Mouse (Mus musculus) lung, embryonic 16.5 days (tissue): Measurements from ENCODE around the gene Marc1. TPM values are rescaled to one million over a fixed set of nuclear protein-coding genes. Genes with fewer than 3 reads are reported as not detected.

ENCODE experiments used
- ATAC-seq: fragments of 200-750 bp; cut with Nextera tagmentation; 2 replicates; pipeline ENCODE4 v1.8.0; 2017; ENCODE audit warnings: low read depth, mild to moderate bottlenecking, moderate library complexity
- H3K27ac ChIP-seq: fragments of 300-500 bp; sonication (generic); 2 replicates; pipeline ENCODE4 v1.5.1; 2014; ENCODE audit warnings: mild to moderate bottlenecking, control low read depth, low read length
- H3K27me3 ChIP-seq: fragments of 300-500 bp; sonication (generic); 2 replicates; pipeline ENCODE4 v1.6.1; 2014; ENCODE audit warnings: low read depth, low read length, mixed read lengths; ENCODE audit not compliant: control insufficient read depth, insufficient read depth
- H3K36me3 ChIP-seq: fragments of 300-500 bp; sonication (generic); 2 replicates; pipeline ENCODE4 v1.6.1; 2014; ENCODE audit warnings: low read length; ENCODE audit not compliant: control insufficient read depth, insufficient read depth
- H3K4me1 ChIP-seq: fragments of 300-500 bp; sonication (generic); replicated peaks from 2 replicates; pipeline ENCODE4 v1.6.1; 2014; ENCODE audit warnings: low read length, mixed read lengths; ENCODE audit not compliant: control insufficient read depth, insufficient read depth
- H3K4me2 ChIP-seq: fragments of 300-500 bp; sonication (generic); 2 replicates; pipeline ENCODE4 v1.6.1; 2014; ENCODE audit warnings: low read depth, low read length, control low read depth
- H3K4me3 ChIP-seq: fragments of 300-500 bp; sonication (generic); 2 replicates; pipeline ENCODE4 v1.5.1; 2014; ENCODE audit warnings: mild to moderate bottlenecking, low read length, control low read depth
- H3K9ac ChIP-seq: fragments of 300-500 bp; sonication (generic); 2 replicates; pipeline ENCODE4 v1.6.1; 2014; ENCODE audit warnings: low read length, control low read depth
- H3K9me3 ChIP-seq: fragments of 300-500 bp; sonication (generic); 2 replicates; pipeline ENCODE4 v1.6.1; 2016; ENCODE audit warnings: low read length; ENCODE audit not compliant: control insufficient read depth
- WGBS: fragments of 180-500 bp; shearing (Covaris S2); extraction: QIAGEN DNeasy Blood & Tissue Kit; methylation state at CpG from one replicate; pipeline ENCODE4 v1.1.7; 2014; 5-methylcytosine and 5-hydroxymethylcytosine counted together
- polyA plus RNA-seq: library from polyadenylated mRNA; unstranded; fragments of >200 nt; fragmentation: Nextera tagmentation; extraction: Ambion mirVana; gene quantifications from 2 replicates; pipeline ENCODE4 v1.2.1, GENCODE M21; 2015

Marc1 gene
- polyA plus RNA-seq, 1 experiment from 2014 or later: 0.15 TPM

GRCm38 (mm10) chr1:184829897-184830296, 18.8 kb upstream of the Marc1 start:
- no peaks in the 10 kb centered on the region for H3K27me3 ChIP-seq
- peaks cover 24% of the 10 kb centered on the region for H3K36me3 ChIP-seq
- ATAC-seq: 0 out of 2 replicates have a peak, but pooled peaks have one; percentile 9
- no peak overlapping the region for H3K4me2 ChIP-seq
- H3K27ac ChIP-seq: no peak overlapping the region
- H3K4me3 ChIP-seq: no peak overlapping the region
- no peaks in the 10 kb centered on the region for H3K4me1 ChIP-seq
- 82% methylated on average over 8 of the region's 8 CpGs for WGBS
- H3K9me3 ChIP-seq: no peaks in the 10 kb centered on the region
- H3K9ac ChIP-seq: no peak overlapping the region

DNA sequence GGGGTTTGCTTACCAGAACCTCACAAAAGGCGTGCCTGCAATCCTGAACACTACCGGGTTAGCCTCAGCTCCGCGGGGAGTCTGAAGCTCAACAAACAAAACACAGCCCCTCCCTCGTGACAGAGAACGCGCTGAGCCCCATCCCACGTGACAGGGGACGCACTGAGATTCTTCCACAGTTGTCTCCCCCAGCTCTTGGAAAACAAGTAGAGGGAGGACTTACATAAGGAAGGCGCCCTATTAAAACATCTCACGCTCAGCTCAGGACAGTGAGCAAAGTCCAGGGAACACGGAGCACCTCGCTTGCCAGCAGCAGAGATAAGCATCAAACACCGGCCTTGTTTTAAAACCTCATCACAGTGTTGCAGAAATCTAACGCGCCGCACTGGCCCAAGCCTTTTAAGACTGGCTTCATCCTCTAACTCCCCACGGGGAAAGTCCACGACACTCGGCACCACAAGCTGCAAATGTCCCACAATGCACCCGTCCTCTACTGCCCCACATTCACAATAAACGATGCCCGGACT, 16.1 kb upstream of the Marc1 start:
- H3K4me1 ChIP-seq: peaks cover 3% of the 10 kb centered on the region; the same call in 1 of the 2 replicates
- no peak overlapping the region for H3K9ac ChIP-seq
- H3K36me3 ChIP-seq: peaks cover 16% of the 10 kb centered on the region
- H3K27ac ChIP-seq: no peak overlapping the region
- WGBS: 26% methylated on average over 23 of the region's 23 CpGs
- no peak for ATAC-seq
- peak overlapping the region; percentile 21; the same call in 1 of the 2 replicates for H3K4me2 ChIP-seq
- no peaks in the 10 kb centered on the region for H3K27me3 ChIP-seq
- no peaks in the 10 kb centered on the region for H3K9me3 ChIP-seq
- no peak overlapping the region for H3K4me3 ChIP-seq

- peaks cover 3% of the 10 kb centered on the region; the same call in 1 of the 2 replicates for H3K4me1 ChIP-seq
- peak overlapping the region; percentile 26; the same call in 1 of the 2 replicates for H3K4me2 ChIP-seq
- H3K27ac ChIP-seq: no peak overlapping the region
- ATAC-seq: peak; percentile 66; the same call in 1 of the 2 replicates
- no peaks in the 10 kb centered on the region for H3K27me3 ChIP-seq
- H3K4me3 ChIP-seq: no peak overlapping the region
- H3K36me3 ChIP-seq: peaks cover 1% of the 10 kb centered on the region
- 20% methylated on average over 11 of the region's 11 CpGs for WGBS
- H3K9ac ChIP-seq: no peak overlapping the region
- no peaks in the 10 kb centered on the region for H3K9me3 ChIP-seq
Measured at GRCm38 (mm10) chr1:184825093-184825492, 14.0 kb upstream of the Marc1 start.

DNA sequence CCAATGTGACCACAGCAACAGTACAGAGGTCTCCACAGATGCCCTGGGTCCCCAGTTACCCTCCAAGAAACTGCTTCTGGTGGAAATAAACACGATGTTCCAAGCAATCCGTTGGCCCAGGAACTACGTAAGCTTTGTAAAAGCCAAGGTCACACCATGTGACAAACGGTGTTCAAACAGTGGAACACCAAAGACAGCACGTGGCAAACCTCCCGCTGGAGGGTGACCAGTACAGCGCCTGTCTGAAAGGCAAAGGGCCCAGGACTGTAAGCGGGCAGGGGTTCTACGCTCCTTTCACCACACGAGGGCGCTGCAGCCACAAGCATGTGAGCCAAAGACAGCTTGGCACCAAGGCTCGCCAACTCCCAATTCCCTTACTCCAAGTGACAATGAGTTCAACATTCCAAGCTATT, 13.3 kb upstream of the Marc1 start:
- H3K9ac ChIP-seq: no peak overlapping the region
- H3K27ac ChIP-seq: no peak overlapping the region
- no peaks in the 10 kb centered on the region for H3K9me3 ChIP-seq
- WGBS: 5% methylated on average over 12 of the region's 12 CpGs
- peaks cover 3% of the 10 kb centered on the region; the same call in 1 of the 2 replicates for H3K4me1 ChIP-seq
- no peak overlapping the region for H3K4me3 ChIP-seq
- peaks cover 3% of the 10 kb centered on the region; the same call in 1 of the 2 replicates for H3K36me3 ChIP-seq
- no peak overlapping the region for H3K4me2 ChIP-seq
- H3K27me3 ChIP-seq: no peaks in the 10 kb centered on the region
- peak; percentile 90 for ATAC-seq

DNA sequence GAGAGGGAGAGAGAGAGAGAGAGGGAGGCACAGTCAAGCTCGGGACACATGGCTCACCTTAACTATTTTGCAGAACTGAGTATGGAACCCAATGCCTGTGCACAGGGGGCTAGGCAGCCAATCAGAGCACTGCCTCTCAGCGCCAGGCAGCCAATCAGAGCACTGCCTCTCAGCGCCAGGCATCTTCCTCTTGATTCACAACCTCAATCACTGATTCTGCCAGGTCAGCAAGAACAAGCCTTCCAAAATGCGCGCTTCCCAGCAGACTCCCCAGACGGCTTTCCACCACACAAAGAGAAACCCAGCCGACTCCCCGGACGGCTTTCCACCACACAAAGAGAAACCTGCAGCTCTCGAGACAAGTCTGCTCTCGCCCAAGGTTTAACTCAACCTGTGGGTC, 11.6 kb upstream of the Marc1 start:
- ATAC-seq: no peak
- H3K4me2 ChIP-seq: no peak overlapping the region

DNA sequence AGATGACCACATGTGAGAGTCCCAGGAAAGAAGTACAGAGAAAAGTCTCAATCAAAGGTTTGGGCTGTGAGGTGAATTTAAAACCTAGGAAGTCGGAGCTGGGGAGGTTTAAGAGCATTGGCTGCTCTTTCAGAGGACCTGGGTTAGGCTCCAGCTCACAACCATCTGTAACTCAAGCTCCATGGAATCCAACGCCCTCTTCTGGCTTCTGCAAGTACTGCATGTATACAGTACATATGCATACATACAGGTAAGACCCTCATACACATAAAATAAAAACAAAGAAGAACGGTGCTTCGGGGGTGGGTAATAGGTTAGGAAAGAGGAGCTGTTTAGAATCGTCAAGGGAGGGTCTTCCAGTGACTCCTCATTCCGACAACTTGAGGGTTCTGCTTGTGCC, 6.7 kb upstream of the Marc1 start:
- Histone ChIP-seq H3K4me1 (no peaks in the 10 kb centered on the region), H3K9ac (no peak overlapping the region), H3K4me3 (no peak overlapping the region), H3K27ac (no peak overlapping the region), H3K4me2 (no peak overlapping the region), H3K9me3 (no peaks in the 10 kb centered on the region), H3K27me3 (no peaks in the 10 kb centered on the region), H3K36me3 (peaks cover 14% of the 10 kb centered on the region)
- WGBS: 81% methylated on average over 6 of the region's 6 CpGs
- no peak for ATAC-seq

More for the DNA sequence above, 11.6 kb upstream of the Marc1 start:
- no peaks in the 10 kb centered on the region for H3K9me3 ChIP-seq
- WGBS: 20% methylated on average over 11 of the region's 11 CpGs
- no peak overlapping the region; the same call in 1 of the 2 replicates for H3K9ac ChIP-seq
- no peak overlapping the region for H3K4me3 ChIP-seq
- no peak overlapping the region for H3K27ac ChIP-seq
- no peaks in the 10 kb centered on the region for H3K27me3 ChIP-seq
- peaks cover 10% of the 10 kb centered on the region; the same call in 1 of the 2 replicates for H3K36me3 ChIP-seq
- H3K4me1 ChIP-seq: peaks cover 3% of the 10 kb centered on the region; the same call in 1 of the 2 replicates

DNA sequence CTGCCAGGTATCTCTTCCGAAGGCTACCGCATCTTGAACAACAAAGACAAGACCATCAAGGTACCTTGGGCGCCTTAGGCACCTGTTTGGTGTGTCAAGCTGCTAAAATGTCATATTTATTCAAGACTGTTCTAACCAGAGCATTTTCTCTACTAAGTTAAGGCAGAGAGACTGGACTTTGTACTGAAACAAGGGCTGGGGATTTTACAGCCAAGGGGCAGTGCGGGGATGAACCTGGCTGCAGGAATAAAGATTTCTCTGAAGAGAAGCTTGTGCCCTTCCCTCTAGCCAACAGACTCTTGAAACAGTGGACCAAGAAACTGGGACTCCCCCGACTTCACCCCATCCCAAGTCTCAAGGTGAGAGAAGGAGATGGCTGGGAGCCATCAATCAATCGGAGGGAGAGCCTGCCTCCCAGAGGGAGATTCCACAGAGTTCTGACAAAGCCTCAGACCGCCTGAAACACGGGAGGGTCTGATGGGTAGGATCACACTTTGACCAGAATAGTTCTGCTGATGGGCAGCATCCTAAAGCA, 670 bp upstream of the Marc1 start:
- ATAC-seq: no peak
- Histone ChIP-seq H3K4me3 (no peak overlapping the region), H3K4me1 (peaks cover 8% of the 10 kb centered on the region), H3K9me3 (no peaks in the 10 kb centered on the region), H3K4me2 (no peak overlapping the region), H3K9ac (no peak overlapping the region), H3K27ac (no peak overlapping the region), H3K36me3 (no peaks in the 10 kb centered on the region; the same call in 1 of the 2 replicates), H3K27me3 (peaks cover 20% of the 10 kb centered on the region)
- 66% methylated on average over 8 of the region's 8 CpGs for WGBS

GRCm38 (mm10) chr1:184809578-184810001, 1.5 kb downstream of the Marc1 start:
- H3K4me2 ChIP-seq: no peak overlapping the region
- no peak overlapping the region for H3K9ac ChIP-seq
- no peaks in the 10 kb centered on the region for H3K9me3 ChIP-seq

DNA sequence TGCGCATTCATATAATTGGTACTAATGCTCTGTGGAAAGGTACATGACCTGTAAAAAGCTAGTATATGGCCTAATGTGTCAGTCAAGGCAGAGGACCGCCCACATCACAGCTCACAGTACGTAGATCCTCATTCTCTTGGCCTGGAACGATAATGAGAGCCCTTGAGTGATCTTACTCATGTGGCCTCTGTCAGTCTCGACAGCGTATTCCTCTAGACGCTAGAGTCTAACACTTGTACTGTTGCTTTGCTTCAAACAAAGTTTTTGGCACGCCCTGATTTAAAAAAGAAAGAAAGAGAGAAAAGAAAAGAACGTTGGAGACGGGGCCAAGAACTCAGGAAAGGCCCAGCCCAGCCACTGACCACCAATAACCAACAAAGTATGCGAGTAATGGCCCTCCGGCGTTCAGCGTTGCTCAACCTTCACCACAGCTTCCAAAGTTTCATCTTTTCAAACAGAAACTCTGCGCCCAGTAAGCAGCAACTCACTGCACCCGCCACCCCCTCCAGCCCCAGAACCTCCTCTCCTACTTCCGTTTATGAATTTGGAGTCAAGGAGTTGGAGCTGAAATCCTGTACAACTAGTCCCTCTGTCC, 2.6 kb downstream of the Marc1 start:
- Histone ChIP-seq H3K4me1 (peaks cover 8% of the 10 kb centered on the region), H3K4me3 (no peak overlapping the region), H3K9me3 (no peaks in the 10 kb centered on the region), H3K9ac (no peak overlapping the region), H3K27me3 (peaks cover 20% of the 10 kb centered on the region), H3K27ac (no peak overlapping the region), H3K36me3 (no peaks in the 10 kb centered on the region; the same call in 1 of the 2 replicates), H3K4me2 (no peak overlapping the region)
- no peak for ATAC-seq
- WGBS: 77% methylated on average over 17 of the region's 17 CpGs

More at GRCm38 (mm10) chr1:184809578-184810001, 1.5 kb downstream of the Marc1 start:
- 58% methylated on average over 6 of the region's 6 CpGs for WGBS
- peaks cover 20% of the 10 kb centered on the region for H3K27me3 ChIP-seq
- no peak for ATAC-seq
- H3K36me3 ChIP-seq: no peaks in the 10 kb centered on the region; the same call in 1 of the 2 replicates
- H3K4me3 ChIP-seq: no peak overlapping the region
- H3K4me1 ChIP-seq: peaks cover 8% of the 10 kb centered on the region
- H3K27ac ChIP-seq: no peak overlapping the region
